10 mouse cellular contexts compared by ENCODE assay signal in the genomic region with DNA sequence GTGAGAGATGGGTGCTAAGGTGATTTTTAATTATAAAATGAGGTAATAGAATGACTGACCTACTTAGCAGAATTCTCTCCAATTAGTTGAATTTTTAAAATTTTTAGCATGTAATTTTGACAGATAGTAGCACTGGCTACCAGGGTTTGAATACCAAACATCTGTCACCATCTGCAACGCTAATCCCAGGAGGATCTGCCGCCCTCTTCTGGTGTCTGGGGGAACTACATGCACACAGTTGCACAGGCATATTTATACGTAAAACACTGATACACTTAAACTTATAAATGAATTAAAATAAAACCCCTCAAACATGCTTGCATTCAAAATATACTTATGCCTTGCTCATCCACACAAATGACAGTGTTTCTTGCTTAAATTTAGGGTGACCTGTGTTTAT.
DNase-seq lines count a peak whose midpoint lies in the region; ATAC-seq lines count a peak whose summit lies in the region.
"Had no signal": no experiment of that assay in that cellular context is flagged by ENCODE, and none has a peak within 500 bp of the region (broad histone marks: within the 10 kb centered on the region; RNA-seq: fewer than 3 reads in every experiment).

No protein-coding gene starts in this region.

- H3K36me3 ChIP-seq in heart, embryonic 12.5 days, result no peaks in the 10 kb centered on the region
- H3K36me3 ChIP-seq: embryonic facial prominence, embryonic 13.5 days; limb, embryonic 12.5 days had no signal

- H3K27me3 ChIP-seq in heart, embryonic 12.5 days (replicated peaks), result no peaks in the 10 kb centered on the region
- H3K27me3 ChIP-seq: embryonic facial prominence, embryonic 13.5 days; limb, embryonic 12.5 days had no signal

- H3K9ac ChIP-seq in heart, embryonic 12.5 days, result no peak overlapping the region
- H3K9ac ChIP-seq: embryonic facial prominence, embryonic 13.5 days; limb, embryonic 12.5 days had no signal

- H3K9me3 ChIP-seq in heart, embryonic 12.5 days (replicated peaks), result no peaks in the 10 kb centered on the region
- H3K9me3 ChIP-seq: embryonic facial prominence, embryonic 13.5 days; limb, embryonic 12.5 days had no signal

- intact Hi-C loops in heart, postnatal 10 days (cut with DNase I), result no loop called here

- 22% methylated on average over 3 of the region's 3 CpGs for WGBS in heart, embryonic 12.5 days

- no peak overlapping the region for H3K4me3 ChIP-seq in heart, embryonic 12.5 days
- H3K4me3 ChIP-seq: embryonic facial prominence, embryonic 13.5 days; limb, embryonic 12.5 days had no signal

- no peak overlapping the region for H3K27ac ChIP-seq in heart, embryonic 12.5 days (ENCODE audit: poor library complexity, severe bottlenecking)
- H3K27ac ChIP-seq: embryonic facial prominence, embryonic 13.5 days; limb, embryonic 12.5 days had no signal

- no peak overlapping the region for H3K4me2 ChIP-seq in heart, embryonic 12.5 days
- H3K4me2 ChIP-seq: embryonic facial prominence, embryonic 13.5 days; limb, embryonic 12.5 days had no signal

- peak; percentile 19 to 51 for DNase-seq in heart, postnatal 10 days
- peak; percentile 1 to 11 for DNase-seq in urinary bladder, adult 18-20 months (ENCODE audit: low spot score in 2 of 2)
- no peak for DNase-seq in urinary bladder, adult 2 months (ENCODE audit: low spot score)
- DNase-seq in cerebellum, postnatal 25 days, result peak; percentile 58 to 78
- peak; percentile 40 to 79 for DNase-seq in layer of hippocampus, postnatal 25 days (ENCODE audit: extremely low spot score in 1 of 2, low spot score in 1 of 2)
- peak; percentile 42 for DNase-seq in retina, postnatal 1 day
- no peak for DNase-seq in B cell, adult 2 months

- no peaks in the 10 kb centered on the region for H3K4me1 ChIP-seq in heart, embryonic 12.5 days (replicated peaks)
- H3K4me1 ChIP-seq: embryonic facial prominence, embryonic 13.5 days; limb, embryonic 12.5 days had no signal

- no peak for ATAC-seq in heart, embryonic 12.5 days (ENCODE audit: insufficient number of reproducible peaks, low FRiP score)

Comparison
In these comparisons a context has a peak if more than half of its experiments do, and no peak if none do; other contexts are left out.
1. DNase-seq: peak in heart, postnatal 10 days (2 of 2), urinary bladder, adult 18-20 months (2 of 2), cerebellum, postnatal 25 days (2 of 2), layer of hippocampus, postnatal 25 days (2 of 2) and retina, postnatal 1 day (single experiment); none in urinary bladder, adult 2 months (single experiment) and B cell, adult 2 months (0 of 2).